In the genomic region with DNA sequence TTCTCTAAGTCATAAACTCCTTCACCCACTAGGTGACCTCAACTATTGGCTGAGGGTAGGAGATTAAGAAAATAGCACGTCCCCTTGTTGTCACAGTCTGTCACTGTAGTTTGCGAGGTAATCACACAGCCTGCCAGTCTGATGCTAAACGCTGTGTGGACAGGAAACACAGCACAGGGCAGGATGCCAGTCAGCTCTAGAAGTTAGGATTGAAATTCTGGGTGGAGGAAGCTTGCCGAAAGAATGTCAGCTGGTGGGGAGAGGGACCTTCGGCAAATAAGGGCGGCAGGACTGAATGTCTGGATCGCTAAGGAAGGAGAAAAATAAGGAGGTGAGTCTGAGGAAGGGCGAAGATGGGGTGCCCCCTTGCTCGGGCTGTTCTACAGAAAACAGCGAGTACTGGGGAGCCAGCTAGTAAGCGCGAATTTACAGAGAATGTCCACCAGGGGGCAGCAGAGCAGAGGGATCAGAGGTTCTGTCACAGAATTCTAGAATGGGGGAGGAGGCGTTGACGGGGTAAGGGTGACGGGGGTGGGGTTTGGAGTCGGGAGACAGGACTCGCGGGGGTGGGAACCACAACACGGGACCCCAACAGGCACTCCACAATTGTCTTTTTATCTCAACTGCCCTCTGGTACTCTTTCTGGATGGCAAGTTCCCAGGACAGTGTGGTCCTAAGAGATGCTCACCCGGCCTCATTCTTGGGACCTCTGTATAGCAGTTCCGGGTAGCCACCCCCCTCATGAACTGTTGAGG, we compare ENCODE assay signal across 8 mouse cellular contexts. TPM values are rescaled to one million over a fixed set of nuclear protein-coding genes. Genes with fewer than 3 reads are reported as not detected.
DNase-seq lines count a peak whose midpoint lies in the region; ATAC-seq lines count a peak whose summit lies in the region.

No protein-coding gene starts in this region.

- H3K9me3 ChIP-seq in hindbrain, embryonic 11.5 days (ENCODE audit: control insufficient read depth, low read length): no peaks in the 10 kb centered on the region

- peak overlapping the region; percentile 38 for H3K4me2 ChIP-seq in hindbrain, embryonic 11.5 days (replicated peaks; ENCODE audit: low read depth, low read length)

- H3K9ac ChIP-seq in hindbrain, embryonic 11.5 days (ENCODE audit: low read depth, low read length): peak overlapping the region; percentile 23; the same call in 1 of the 2 replicates

- H3K4me3 ChIP-seq in hindbrain, embryonic 11.5 days (ENCODE audit: low read depth, low read length): no peak overlapping the region

- no peaks in the 10 kb centered on the region for H3K4me1 ChIP-seq in hindbrain, embryonic 11.5 days (replicated peaks; ENCODE audit: control insufficient read depth, insufficient read depth, low read length)

- peaks cover 3% of the 10 kb centered on the region; the same call in 1 of the 2 replicates for H3K27me3 ChIP-seq in hindbrain, embryonic 11.5 days (ENCODE audit: control insufficient read depth, insufficient read depth, low read length)

- no peak overlapping the region for H3K27ac ChIP-seq in hindbrain, embryonic 11.5 days (ENCODE audit: low read depth, low read length)

- peak; percentile 36 for ATAC-seq in frontal cortex, adult (ENCODE audit: low TSS enrichment)
- ATAC-seq in hindbrain, embryonic 11.5 days (ENCODE audit: low FRiP score): peak; percentile 60
- peak; percentile 74 for ATAC-seq in megakaryocyte, adult 5-6 weeks (ENCODE audit: poor library complexity, severe bottlenecking)

- peak; percentile 87 for DNase-seq in MN1 (ENCODE audit: low spot score)
- peak; percentile 76 for DNase-seq in cerebellum, adult 8-10 months
- DNase-seq in hindbrain, embryonic 11.5 days (ENCODE audit: low spot score): peak; percentile 91
- peak; percentile 87 to 90 for DNase-seq in layer of hippocampus, postnatal 14 days (ENCODE audit: low spot score in 2 of 2)
- DNase-seq in right cerebral cortex, adult 18-20 months: peak; percentile 82
- peak; percentile 67 for DNase-seq in urinary bladder, adult 2 months (ENCODE audit: low spot score)

- no peaks in the 10 kb centered on the region for H3K36me3 ChIP-seq in hindbrain, embryonic 11.5 days (ENCODE audit: control insufficient read depth, insufficient read depth, low read length)

- WGBS in hindbrain, embryonic 11.5 days: 15% methylated on average over 21 of the region's 21 CpGs

RNA-seq across cellular contexts. Expression of a gene that starts 33.3 kb away (rescaled TPM):
- 0.05 and 0.20 TPM in 2 replicates for polyA plus RNA-seq in hindbrain, embryonic 11.5 days (2014; fragmentation: Nextera tagmentation; extraction: Ambion mirVana)
- total RNA-seq in layer of hippocampus, postnatal 14 days (2021): under 1 TPM; 0.48 to 0.51 TPM
- 0.07 TPM in 1 of 2 replicates, not detected in the other for total RNA-seq in megakaryocyte, adult 5-6 weeks (2015)
- not detected in 2 replicates for total RNA-seq in megakaryocyte, adult 5-6 weeks (2017)
- 43.0 and 78.3 TPM in 2 replicates for polyA plus RNA-seq in urinary bladder, adult 2 months (2012; rRNA removed)

RNA-seq across cellular contexts. Expression of a gene that starts 43.3 kb away (rescaled TPM):
- 799 and 828 TPM in 2 replicates for polyA plus RNA-seq in hindbrain, embryonic 11.5 days (2014; fragmentation: Nextera tagmentation; extraction: Ambion mirVana)
- total RNA-seq in layer of hippocampus, postnatal 14 days (2021): 100 to 1,000 TPM; 153 to 155 TPM
- total RNA-seq in megakaryocyte, adult 5-6 weeks (2015): 244 and 276 TPM in 2 replicates
- 240 and 264 TPM in 2 replicates for total RNA-seq in megakaryocyte, adult 5-6 weeks (2017)
- polyA plus RNA-seq in urinary bladder, adult 2 months (2012; rRNA removed): 85.8 and 88.0 TPM in 2 replicates

RNA-seq across cellular contexts. Expression of a gene that starts 54.8 kb away (rescaled TPM):
- polyA plus RNA-seq in hindbrain, embryonic 11.5 days (2014; fragmentation: Nextera tagmentation; extraction: Ambion mirVana): 25.1 and 31.0 TPM in 2 replicates
- 10 to 100 TPM; 31.0 to 33.1 TPM for total RNA-seq in layer of hippocampus, postnatal 14 days (2021)
- total RNA-seq in megakaryocyte, adult 5-6 weeks (2015): 16.2 and 17.0 TPM in 2 replicates
- total RNA-seq in megakaryocyte, adult 5-6 weeks (2017): 18.3 and 32.9 TPM in 2 replicates
- 45.6 and 49.8 TPM in 2 replicates for polyA plus RNA-seq in urinary bladder, adult 2 months (2012; rRNA removed)
